Mouse (Mus musculus) regulatory T cell (primary cell): ENCODE results near the gene Naa11.

Experiments
- in situ Hi-C: fragments of 300-600 bp; cut with MboI, MseI; formaldehyde crosslinking; loops from one replicate; pipeline ENCODE4 v1.15.1; 2025; ENCODE audit warnings: high pct_unique_total_duplicates

The Naa11 gene

DNA sequence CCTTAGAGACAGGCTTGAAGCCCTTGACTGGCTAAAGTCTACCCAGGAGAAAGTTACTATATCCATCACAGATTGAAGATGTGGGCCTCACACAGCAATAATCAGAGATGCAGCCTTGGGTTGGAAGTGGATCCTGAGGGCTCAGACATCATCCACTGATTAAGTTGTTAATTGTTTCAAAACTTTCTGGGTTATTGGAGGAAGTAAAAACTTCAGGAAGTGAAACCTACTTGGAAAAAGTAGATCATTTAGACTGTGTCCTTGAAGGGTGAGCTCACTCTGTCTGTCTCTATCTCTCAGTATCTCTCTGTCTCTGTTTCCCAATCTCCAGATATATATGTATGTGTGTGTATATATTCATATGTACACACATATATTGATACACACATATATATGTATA is 47.0 kb downstream of the Naa11 start:
- in situ Hi-C loops = no loop called here

DNA sequence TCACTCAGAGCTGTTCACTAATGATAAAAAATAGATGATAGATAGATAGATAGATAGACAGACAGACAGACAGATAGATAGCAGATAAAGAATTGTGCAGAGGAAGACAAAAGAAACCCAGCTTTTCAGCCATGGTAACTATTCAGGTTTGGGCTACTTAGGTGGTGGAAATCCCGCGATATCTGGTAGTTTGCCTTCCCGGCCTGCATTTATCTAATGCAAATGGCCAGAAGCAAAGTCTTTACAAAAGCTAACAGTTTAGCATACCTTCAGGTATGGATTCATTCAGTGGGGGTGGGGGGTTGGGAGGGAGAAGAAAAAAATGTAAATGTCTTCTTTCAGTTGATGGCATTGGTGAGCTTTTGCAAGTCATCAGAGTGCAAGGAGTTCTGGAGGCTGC is 48.0 kb downstream of the Naa11 start:
- in situ Hi-C loops = no loop called here

DNA sequence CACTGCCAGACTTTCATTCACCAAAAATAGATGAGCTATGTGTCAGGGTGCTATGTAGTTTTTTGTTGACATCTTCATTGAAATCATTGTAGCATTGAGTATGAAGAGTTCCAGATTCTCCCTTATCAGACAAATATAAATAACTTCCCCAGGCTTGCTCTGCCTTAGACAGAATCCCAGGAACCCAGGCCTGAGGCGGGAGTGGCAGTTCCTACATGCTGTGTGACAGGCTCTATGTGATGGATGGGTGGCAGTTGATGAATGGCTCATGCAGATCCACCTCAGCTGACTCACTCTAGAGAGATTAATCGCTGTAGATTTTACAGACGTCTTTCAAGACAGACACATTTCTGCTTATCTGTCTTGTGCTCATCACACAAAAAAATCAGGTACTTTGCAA is 57.4 kb downstream of the Naa11 start:
- in situ Hi-C loops = no loop called here
